Mouse (Mus musculus) erythroblast, embryonic 14.5 days (primary cell): ENCODE data around the gene Them4.

Experiments
- GATA1 ChIP-seq: IDR thresholded peaks from 2 replicates; pipeline ENCODE4 v1.6.1; 2012; ENCODE audit warnings: low read length, inconsistent platforms, mixed read lengths
- TAL1 ChIP-seq: IDR thresholded peaks from 3 replicates; pipeline ENCODE4 v1.6.1; 2012; ENCODE audit warnings: low read length, inconsistent platforms, mixed read lengths

DNA sequence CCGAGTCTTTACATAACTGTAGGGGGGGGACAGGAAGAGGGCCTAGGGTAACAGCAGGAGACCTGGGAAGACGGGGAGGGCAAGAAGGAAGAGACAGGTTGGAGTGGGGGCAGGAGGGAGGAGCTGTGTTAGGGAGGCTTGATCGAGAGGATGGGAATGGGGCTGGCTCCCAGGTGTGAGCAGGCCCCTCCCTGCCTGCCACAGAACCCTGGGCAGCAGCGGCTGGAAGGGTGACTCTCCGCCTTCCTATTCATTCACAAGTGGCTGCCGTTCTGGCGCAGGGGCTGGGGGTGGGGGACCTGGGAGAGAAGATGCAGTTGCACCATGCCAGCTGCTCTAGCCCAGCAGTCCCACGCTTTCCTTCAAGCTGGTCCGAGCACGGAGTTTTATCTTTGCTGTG lies 63.2 kb downstream of the Them4 start:
- TF ChIP-seq GATA1 (no peak), TAL1 (no peak)
